Mouse (Mus musculus): ENCODE measurements around the gene 2010300C02Rik. TPM values are rescaled to one million over a fixed set of nuclear protein-coding genes. Genes with fewer than 3 reads are reported as not detected.

2010300C02Rik gene
- 1.8 and 2.3 TPM in 2 replicates for polyA plus RNA-seq (2012; rRNA removed; ENCODE audit: low replicate concordance)

DNA sequence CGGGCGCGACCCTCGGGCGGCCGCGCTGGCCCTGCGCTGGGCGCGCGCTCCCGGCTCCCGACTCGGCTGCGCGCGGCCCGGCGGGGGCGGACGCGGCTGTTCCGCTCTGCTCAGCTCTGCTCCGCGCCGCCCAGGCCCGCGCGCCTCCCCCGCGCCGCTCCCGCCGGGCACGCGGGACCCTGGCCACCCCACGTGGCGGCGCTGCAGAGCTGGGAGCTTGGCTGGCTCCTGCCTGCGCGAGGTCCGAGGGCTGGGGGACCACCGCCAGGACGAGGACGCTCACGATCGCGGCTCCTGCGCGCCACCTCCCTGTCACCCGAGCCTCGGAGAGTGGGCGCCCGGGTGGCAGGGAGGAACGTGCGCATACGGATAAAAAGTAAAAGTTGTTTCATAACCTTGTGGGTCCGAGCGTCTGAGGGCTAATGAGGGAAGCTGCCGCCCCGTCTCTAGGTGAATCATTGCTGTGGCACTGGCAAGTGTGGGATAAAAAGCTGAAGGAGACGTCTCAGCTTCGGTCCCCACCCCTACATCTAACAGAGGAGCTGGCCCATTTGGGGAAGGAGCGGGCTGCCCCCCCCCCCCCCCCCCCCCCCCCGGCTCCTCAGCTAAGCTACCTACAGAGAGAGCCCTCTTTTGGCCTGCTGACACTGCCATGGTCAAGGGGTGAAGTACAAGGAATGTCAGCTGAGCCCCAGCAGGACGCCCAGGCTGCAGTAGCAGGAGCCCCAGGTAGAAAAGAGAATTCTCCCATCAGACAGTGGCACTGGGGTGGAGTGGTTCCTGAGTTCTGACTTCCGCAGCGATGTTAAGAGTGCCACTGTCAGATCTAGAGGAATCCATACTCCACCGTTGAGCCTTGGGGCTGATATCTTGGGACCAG lies at the start of gene 2010300C02Rik:
2010300C02Rik (minus strand) TSS at position 325 of the 880 bp plus-strand sequence.

Other genes starting within 250 kb of the 2010300C02Rik start
- gene Mgat4a, start 179.1 kb downstream of the 2010300C02Rik start, polyA plus RNA-seq (2012; rRNA removed; ENCODE audit: low replicate concordance), result 5.6 and 8.1 TPM in 2 replicates
- gene Tsga10, start 146.3 kb upstream of the 2010300C02Rik start, polyA plus RNA-seq (2012; rRNA removed; ENCODE audit: low replicate concordance), result 0.17 and 0.96 TPM in 2 replicates
- 2.5 and 4.7 TPM in 2 replicates for gene Lipt1, start 151.7 kb upstream of the 2010300C02Rik start, polyA plus RNA-seq (2012; rRNA removed; ENCODE audit: low replicate concordance)
- 5.3 and 10.2 TPM in 2 replicates for gene Mitd1, start 170.3 kb upstream of the 2010300C02Rik start, polyA plus RNA-seq (2012; rRNA removed; ENCODE audit: low replicate concordance)
- 34.6 and 71.6 TPM in 2 replicates for gene Mrpl30, start 170.4 kb upstream of the 2010300C02Rik start, polyA plus RNA-seq (2012; rRNA removed; ENCODE audit: low replicate concordance)
- gene Lyg2, start 196.4 kb upstream of the 2010300C02Rik start, polyA plus RNA-seq (2012; rRNA removed; ENCODE audit: low replicate concordance), result not detected in 2 replicates
- gene Lyg1, start 237.7 kb upstream of the 2010300C02Rik start, polyA plus RNA-seq (2012; rRNA removed; ENCODE audit: low replicate concordance), result 0.53 TPM in 1 of 2 replicates, not detected in the other

All from mammary gland, adult 2 months (tissue).